Mouse (Mus musculus) layer of hippocampus, adult 2 months (tissue): ENCODE measurements around the gene Aff4. TPM values are rescaled to one million over a fixed set of nuclear protein-coding genes. Genes with fewer than 3 reads are reported as not detected.
"Not testable (repeated sequence)": the region's sequence is repeated elsewhere in the genome, so short reads cannot be mapped to it uniquely, and the experiment has no call there.

ENCODE experiments used
- DNase-seq, 2 experiments: peaks; one replicate each; pipeline ENCODE4 v3.0.0; 2022; ENCODE audit warnings: low spot score in 2 of 2
- H3K27ac ChIP-seq: fragments of 200-600 bp; 2 replicates; pipeline ENCODE4 v1.8.1; 2022
- H3K4me3 ChIP-seq: fragments of 200-600 bp; 2 replicates; pipeline ENCODE4 v1.8.1; 2022; ENCODE audit warnings: mild to moderate bottlenecking
- CTCF ChIP-seq: fragments of 200-600 bp; conservative IDR thresholded peaks from 2 replicates; pipeline ENCODE4 v1.8.1; 2022; ENCODE audit warnings: antibody characterized with exemption, mild to moderate bottlenecking, moderate library complexity
- total RNA-seq, 2 experiments: library from RNA; stranded (reverse); gene quantifications; 2 replicates each; pipeline ENCODE4 v1.2.3; 2021

Gene Aff4
- total RNA-seq, 2 experiments from 2014 or later, result 241 to 245 TPM

DNA sequence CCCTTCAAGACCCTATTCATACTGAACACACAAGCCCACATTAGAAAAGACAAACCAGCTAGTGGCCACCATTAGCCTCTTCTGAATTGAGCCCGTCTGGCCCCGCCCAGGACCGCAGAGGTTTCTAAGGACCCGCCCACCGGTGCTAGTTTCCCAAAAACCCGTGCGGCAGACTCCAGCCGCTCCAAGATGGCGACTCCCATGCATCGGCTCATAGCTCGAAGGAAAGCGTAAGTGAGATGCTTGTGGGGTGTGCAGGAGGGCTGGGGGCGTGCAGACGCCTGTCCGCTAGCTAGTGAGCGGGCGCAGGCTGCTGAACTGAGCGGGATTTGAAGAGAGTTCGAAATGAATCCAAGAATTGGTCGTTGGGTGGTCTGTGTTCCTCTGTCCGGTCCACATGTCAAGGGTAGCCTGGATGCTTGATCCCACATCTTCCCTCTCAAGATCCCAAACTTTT is 26.1 kb upstream of the Aff4 start, which contains the start of gene Zcchc10:
Gene Zcchc10, plus strand, starts transcription at position 168 of the 457 bp plus-strand sequence.
- Histone ChIP-seq H3K4me3 (peak within 1 kb of the TSS; percentile 96), H3K27ac (peak within 1 kb of the TSS; percentile 82)
- DNase-seq, result peak; percentile 86 to 88
- peak; percentile 31 for TF ChIP-seq CTCF

DNA sequence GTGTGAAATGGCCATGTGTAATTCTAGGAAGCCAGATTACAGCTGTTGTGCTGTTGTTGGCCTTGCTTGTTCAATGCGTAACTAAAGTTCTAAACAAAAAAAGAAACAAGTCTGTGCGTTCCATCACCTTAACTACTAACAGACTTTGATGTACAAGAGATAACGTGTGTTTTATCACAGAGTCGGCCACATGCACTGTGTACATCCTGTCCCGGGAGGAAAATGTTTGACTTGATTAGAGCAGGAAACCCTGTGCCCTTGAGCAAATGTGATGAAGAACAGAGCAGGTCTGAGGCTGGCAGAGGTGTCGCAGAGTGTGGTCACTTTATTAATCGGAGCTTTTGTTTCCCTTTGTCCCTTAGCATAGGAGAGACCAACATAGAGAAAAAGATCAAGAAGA is 20.3 kb upstream of the Aff4 start:
- no peak for TF ChIP-seq CTCF
- DNase-seq, result no peak
- Histone ChIP-seq H3K27ac (no peak overlapping the region), H3K4me3 (no peak overlapping the region)

- no peak for TF ChIP-seq CTCF
- H3K27ac ChIP-seq, result no peak overlapping the region
- no peak overlapping the region for H3K4me3 ChIP-seq
- no peak for DNase-seq
These were observed 19.5 kb upstream of the Aff4 start for GRCm38 (mm10) chr11:53331121-53331520.

DNA sequence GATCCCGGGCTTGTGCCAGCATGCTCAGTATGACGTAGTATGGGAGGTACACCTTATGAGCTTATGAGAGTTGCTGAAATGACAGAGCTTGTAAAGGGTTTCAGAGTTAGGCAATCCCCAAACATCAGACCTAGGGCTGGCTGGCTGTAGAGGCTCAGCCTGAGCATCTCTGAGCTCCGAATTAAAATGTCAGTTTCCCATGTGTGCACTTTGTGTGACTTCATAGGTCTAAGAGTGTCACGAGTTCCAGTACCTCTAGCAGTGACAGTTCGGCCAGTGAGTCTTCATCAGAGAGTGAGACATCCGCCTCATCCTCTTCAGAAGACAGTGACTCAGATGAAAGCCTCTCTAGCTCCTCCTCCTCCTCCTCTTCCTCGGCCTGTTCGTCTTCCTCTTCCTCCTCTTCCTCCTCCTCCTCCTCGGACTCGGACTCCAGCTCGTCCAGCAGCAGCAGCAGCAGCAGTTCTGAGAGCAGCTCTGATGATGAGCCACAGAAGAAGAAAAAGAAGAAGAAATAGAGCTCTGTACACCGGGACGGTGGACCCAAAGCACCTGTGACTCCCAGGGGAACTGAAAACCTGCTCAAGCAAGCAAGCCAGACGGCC is 18.5 kb upstream of the Aff4 start:
- Histone ChIP-seq H3K4me3 (no peak overlapping the region), H3K27ac (no peak overlapping the region)
- no peak for DNase-seq
- TF ChIP-seq CTCF, result no peak

- no peak for DNase-seq
- Histone ChIP-seq H3K4me3 (no peak overlapping the region), H3K27ac (no peak overlapping the region)
- no peak for TF ChIP-seq CTCF
These were observed 15.0 kb upstream of the Aff4 start for GRCm38 (mm10) chr11:53335505-53336181.

- DNase-seq, result no peak
- TF ChIP-seq CTCF, result no peak
- no peak overlapping the region for H3K4me3 ChIP-seq
- no peak overlapping the region for H3K27ac ChIP-seq
These were observed 14.5 kb upstream of the Aff4 start for GRCm38 (mm10) chr11:53336182-53336571.

GRCm38 (mm10) chr11:53336924-53337323 is 13.7 kb upstream of the Aff4 start:
- TF ChIP-seq CTCF, result no peak
- Histone ChIP-seq H3K27ac (no peak overlapping the region), H3K4me3 (no peak overlapping the region)
- no peak for DNase-seq

DNA sequence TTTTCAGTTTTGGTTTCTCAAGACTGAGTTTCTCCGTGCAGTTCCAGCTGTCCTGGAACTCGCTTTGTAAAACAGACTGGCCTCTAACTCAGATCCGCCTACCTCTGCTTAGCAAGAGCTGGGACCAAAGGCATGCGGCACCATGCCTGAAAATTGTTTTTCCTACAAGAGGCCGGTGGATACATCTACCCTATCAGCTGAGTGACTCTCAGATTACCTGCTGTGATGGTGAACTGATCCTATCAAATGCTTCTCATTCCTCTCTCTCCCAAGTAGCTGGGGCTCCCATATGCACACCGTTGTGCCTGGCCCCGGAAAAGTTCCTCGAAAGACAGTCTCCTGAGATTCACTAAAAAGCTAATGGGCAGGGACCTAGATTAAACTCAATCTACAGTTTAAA is 12.9 kb upstream of the Aff4 start:
- no peak for DNase-seq
- Histone ChIP-seq H3K4me3 (no peak overlapping the region), H3K27ac (no peak overlapping the region)
- TF ChIP-seq CTCF, result no peak

DNA sequence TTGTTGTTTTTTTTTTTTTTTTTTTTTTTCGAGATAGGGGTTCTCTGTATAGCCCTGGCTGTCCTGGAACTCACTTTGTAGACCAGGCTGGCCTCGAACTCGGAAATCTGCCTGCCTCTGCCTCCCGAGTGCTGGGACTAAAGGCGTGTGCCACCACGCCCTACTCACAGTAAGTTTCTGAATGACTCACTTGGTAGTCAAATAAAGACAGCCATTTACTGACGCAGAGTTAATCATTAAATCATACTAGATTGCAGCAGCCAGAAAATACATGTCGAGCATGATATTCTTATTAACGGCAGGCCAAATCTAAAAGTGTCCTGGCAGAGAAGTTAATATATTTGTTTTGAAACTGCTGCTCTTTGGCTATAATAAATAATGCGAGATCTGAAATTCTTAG is 9.6 kb upstream of the Aff4 start:
- H3K4me3 ChIP-seq, DNase-seq, H3K27ac ChIP-seq: not testable (repeated sequence)

DNA sequence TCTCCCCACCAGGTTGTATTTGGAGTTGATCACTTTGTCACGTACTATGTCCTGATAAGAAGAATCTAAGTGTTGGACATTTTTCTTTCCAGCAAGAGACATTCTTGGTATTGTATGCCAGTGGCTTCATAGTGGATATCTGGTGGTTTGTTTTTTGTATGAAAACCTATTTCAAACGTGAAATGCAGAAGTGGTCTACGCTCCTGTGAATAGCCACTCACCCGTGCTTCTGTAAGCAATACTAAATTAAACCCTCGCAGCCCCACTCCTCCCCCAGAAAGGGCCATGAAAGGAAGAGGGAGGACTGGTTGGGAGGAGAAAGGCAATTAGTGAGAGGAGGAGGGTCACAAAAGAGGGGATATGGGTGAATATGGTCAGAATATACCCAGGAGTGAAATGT is 7.9 kb upstream of the Aff4 start:
- no peak for DNase-seq
- TF ChIP-seq CTCF, result no peak
- no peak overlapping the region for H3K4me3 ChIP-seq
- no peak overlapping the region for H3K27ac ChIP-seq

- DNase-seq, result peak; percentile 46 to 64
- peak overlapping the region; percentile 79 for H3K27ac ChIP-seq
- no peak overlapping the region for H3K4me3 ChIP-seq
- TF ChIP-seq CTCF, result no peak
These were observed 5.3 kb upstream of the Aff4 start for GRCm38 (mm10) chr11:53345328-53345727.

GRCm38 (mm10) chr11:53345738-53346137 is 4.9 kb upstream of the Aff4 start:
- no peak for DNase-seq
- H3K4me3 ChIP-seq, result no peak overlapping the region

GRCm38 (mm10) chr11:53351224-53351942 is 750 bp downstream of the Aff4 start:
- peak; percentile 28 to 44 for DNase-seq
- TF ChIP-seq CTCF, result no peak
- H3K27ac ChIP-seq, result peak overlapping the region; percentile 100
- peak overlapping the region; percentile 92 for H3K4me3 ChIP-seq

More at GRCm38 (mm10) chr11:53345738-53346137, 4.9 kb upstream of the Aff4 start:
- TF ChIP-seq CTCF, result no peak
- H3K27ac ChIP-seq, result peak overlapping the region; percentile 79
